Mouse (Mus musculus): Measurements from ENCODE around the gene Ap2a1. TPM values are rescaled to one million over a fixed set of nuclear protein-coding genes. Genes with fewer than 3 reads are reported as not detected.

The Ap2a1 gene
- polyA plus RNA-seq, 1 experiment from 2014 or later: 60.1 TPM

GRCm38 (mm10) chr7:44857042-44857552 is 72.2 kb downstream of the Ap2a1 start, which contains the start of gene Pnkp:
Gene Pnkp (plus strand): TSS chr7:44857139.
- no peaks in the 10 kb centered on the region for H3K27me3 ChIP-seq (replicated peaks)
- peak within 1 kb of the TSS; percentile 71 for H3K9ac ChIP-seq
- ATAC-seq: peak; percentile 57
- WGBS: under 1% methylated on average over 32 of the region's 32 CpGs
- peak within 1 kb of the TSS; percentile 82 for H3K4me2 ChIP-seq (replicated peaks)
- H3K4me1 ChIP-seq (replicated peaks): peaks cover 63% of the 10 kb centered on the region
- H3K4me3 ChIP-seq (replicated peaks): peak within 1 kb of the TSS; percentile 61
- peak within 1 kb of the TSS; percentile 91 for H3K27ac ChIP-seq
- H3K36me3 ChIP-seq: peaks cover 17% of the 10 kb centered on the region
- no peaks in the 10 kb centered on the region for H3K9me3 ChIP-seq

GRCm38 (mm10) chr7:44856265-44856916 is 72.9 kb downstream of the Ap2a1 start:
- H3K9ac ChIP-seq: peak overlapping the region; percentile 71; the same call in 1 of the 2 replicates
- H3K4me1 ChIP-seq (replicated peaks): peaks cover 64% of the 10 kb centered on the region
- H3K4me2 ChIP-seq (replicated peaks): peak overlapping the region; percentile 82
- no peaks in the 10 kb centered on the region for H3K9me3 ChIP-seq
- no peaks in the 10 kb centered on the region for H3K27me3 ChIP-seq (replicated peaks)
- 62% methylated on average over 9 of the region's 9 CpGs for WGBS
- peaks cover 15% of the 10 kb centered on the region for H3K36me3 ChIP-seq
- no peak for ATAC-seq
- H3K4me3 ChIP-seq (replicated peaks): peak overlapping the region; percentile 61
- peak overlapping the region; percentile 91 for H3K27ac ChIP-seq

- Histone ChIP-seq H3K4me3 (replicated peaks) (peak overlapping the region; percentile 49), H3K4me2 (replicated peaks) (peak overlapping the region; percentile 88), H3K9ac (peak overlapping the region; percentile 71), H3K4me1 (replicated peaks) (peaks cover 62% of the 10 kb centered on the region), H3K36me3 (peaks cover 13% of the 10 kb centered on the region), H3K27me3 (replicated peaks) (no peaks in the 10 kb centered on the region), H3K9me3 (no peaks in the 10 kb centered on the region), H3K27ac (peak overlapping the region; percentile 98)
- peak; percentile 9 for ATAC-seq
- WGBS: 37% methylated on average over 10 of the region's 10 CpGs
Measured at GRCm38 (mm10) chr7:44855036-44855435, 74.3 kb downstream of the Ap2a1 start.

GRCm38 (mm10) chr7:44854356-44855031 is 74.8 kb downstream of the Ap2a1 start:
- peak overlapping the region; percentile 49 for H3K4me3 ChIP-seq (replicated peaks)
- peaks cover 62% of the 10 kb centered on the region for H3K4me1 ChIP-seq (replicated peaks)
- peak overlapping the region; percentile 98 for H3K27ac ChIP-seq
- H3K9ac ChIP-seq: peak overlapping the region; percentile 71
- H3K4me2 ChIP-seq (replicated peaks): peak overlapping the region; percentile 88
- no peaks in the 10 kb centered on the region for H3K9me3 ChIP-seq
- H3K36me3 ChIP-seq: peaks cover 13% of the 10 kb centered on the region
- 1% methylated on average over 45 of the region's 45 CpGs for WGBS
- peak; percentile 80 for ATAC-seq
- H3K27me3 ChIP-seq (replicated peaks): no peaks in the 10 kb centered on the region

- Histone ChIP-seq H3K27ac (peak overlapping the region; percentile 98), H3K9ac (peak overlapping the region; percentile 71), H3K9me3 (no peaks in the 10 kb centered on the region), H3K36me3 (peaks cover 13% of the 10 kb centered on the region), H3K4me1 (replicated peaks) (peaks cover 62% of the 10 kb centered on the region), H3K27me3 (replicated peaks) (no peaks in the 10 kb centered on the region), H3K4me3 (replicated peaks) (peak overlapping the region; percentile 49), H3K4me2 (replicated peaks) (peak overlapping the region; percentile 88)
- 30% methylated on average over 26 of the region's 26 CpGs for WGBS
- ATAC-seq: no peak
Measured at GRCm38 (mm10) chr7:44853596-44854355, 75.5 kb downstream of the Ap2a1 start.

GRCm38 (mm10) chr7:44853065-44853464 is 76.2 kb downstream of the Ap2a1 start:
- no peaks in the 10 kb centered on the region for H3K27me3 ChIP-seq (replicated peaks)
- WGBS: 91% methylated on average over 2 of the region's 2 CpGs
- peak overlapping the region; percentile 88 for H3K4me2 ChIP-seq (replicated peaks)
- peaks cover 57% of the 10 kb centered on the region for H3K4me1 ChIP-seq (replicated peaks)
- H3K36me3 ChIP-seq: peaks cover 13% of the 10 kb centered on the region
- no peak for ATAC-seq
- no peak overlapping the region for H3K4me3 ChIP-seq (replicated peaks)
- H3K9me3 ChIP-seq: no peaks in the 10 kb centered on the region
- H3K9ac ChIP-seq: peak overlapping the region; percentile 71; the same call in 1 of the 2 replicates
- no peak overlapping the region for H3K27ac ChIP-seq

- Histone ChIP-seq H3K4me1 (replicated peaks) (peaks cover 57% of the 10 kb centered on the region), H3K9ac (no peak overlapping the region), H3K9me3 (no peaks in the 10 kb centered on the region), H3K4me2 (replicated peaks) (0 out of 2 replicates have a peak overlapping the region, but pooled peaks have one; percentile 88), H3K36me3 (peaks cover 13% of the 10 kb centered on the region), H3K27ac (no peak overlapping the region), H3K27me3 (replicated peaks) (no peaks in the 10 kb centered on the region), H3K4me3 (replicated peaks) (no peak overlapping the region)
- WGBS: 89% methylated on average over 36 of the region's 36 CpGs
- no peak for ATAC-seq
Measured at GRCm38 (mm10) chr7:44852259-44853027, 76.9 kb downstream of the Ap2a1 start.

GRCm38 (mm10) chr7:44851625-44852234 is 77.6 kb downstream of the Ap2a1 start:
- H3K9me3 ChIP-seq: no peaks in the 10 kb centered on the region
- 90% methylated on average over 12 of the region's 12 CpGs for WGBS
- peaks cover 56% of the 10 kb centered on the region for H3K4me1 ChIP-seq (replicated peaks)
- 0 out of 2 replicates have a peak overlapping the region, but pooled peaks have one; percentile 76 for H3K9ac ChIP-seq
- ATAC-seq: no peak
- H3K36me3 ChIP-seq: peaks cover 13% of the 10 kb centered on the region
- no peaks in the 10 kb centered on the region for H3K27me3 ChIP-seq (replicated peaks)
- no peak overlapping the region for H3K27ac ChIP-seq
- 0 out of 2 replicates have a peak overlapping the region, but pooled peaks have one; percentile 85 for H3K4me2 ChIP-seq (replicated peaks)
- no peak overlapping the region; the same call in 1 of the 2 replicates for H3K4me3 ChIP-seq (replicated peaks)

GRCm38 (mm10) chr7:44850789-44851624 is 78.3 kb downstream of the Ap2a1 start:
- peak overlapping the region; percentile 71 for H3K4me3 ChIP-seq (replicated peaks)
- no peaks in the 10 kb centered on the region for H3K27me3 ChIP-seq (replicated peaks)
- 71% methylated on average over 8 of the region's 8 CpGs for WGBS
- peak overlapping the region; percentile 76 for H3K9ac ChIP-seq
- H3K9me3 ChIP-seq: no peaks in the 10 kb centered on the region
- ATAC-seq: no peak
- peaks cover 51% of the 10 kb centered on the region for H3K4me1 ChIP-seq (replicated peaks)
- peak overlapping the region; percentile 85 for H3K4me2 ChIP-seq (replicated peaks)
- H3K27ac ChIP-seq: peak overlapping the region; percentile 98
- peaks cover 18% of the 10 kb centered on the region for H3K36me3 ChIP-seq
